Mouse (Mus musculus) intestine, embryonic 16.5 days (tissue): Measurements from ENCODE around the gene Rbks. TPM values are rescaled to one million over a fixed set of nuclear protein-coding genes. Genes with fewer than 3 reads are reported as not detected.

ENCODE experiments used
- ATAC-seq: fragments of 200-750 bp; cut with Nextera tagmentation; 2 replicates; pipeline ENCODE4 v1.8.0; 2017; ENCODE audit warnings: moderate TSS enrichment, moderate library complexity
- H3K27ac ChIP-seq: fragments of 300-500 bp; sonication (generic); 2 replicates; pipeline ENCODE4 v1.5.1; 2014; ENCODE audit warnings: mild to moderate bottlenecking, low read length
- H3K27me3 ChIP-seq: fragments of 300-500 bp; sonication (generic); replicated peaks from 2 replicates; pipeline ENCODE4 v1.6.1; 2014; ENCODE audit warnings: low read length, control low read depth, mixed read lengths; ENCODE audit not compliant: control insufficient read depth, insufficient read depth
- H3K36me3 ChIP-seq: fragments of 300-500 bp; sonication (generic); 2 replicates; pipeline ENCODE4 v1.6.1; 2014; ENCODE audit warnings: low read length, control low read depth; ENCODE audit not compliant: control insufficient read depth, insufficient read depth
- H3K4me1 ChIP-seq: fragments of 300-500 bp; sonication (generic); 2 replicates; pipeline ENCODE4 v1.6.1; 2014; ENCODE audit warnings: low read length, control low read depth, mixed read lengths; ENCODE audit not compliant: control insufficient read depth, insufficient read depth
- H3K4me2 ChIP-seq: fragments of 300-500 bp; sonication (generic); 2 replicates; pipeline ENCODE4 v1.6.1; 2014; ENCODE audit warnings: low read depth, low read length, control low read depth
- H3K4me3 ChIP-seq: fragments of 300-500 bp; sonication (generic); 2 replicates; pipeline ENCODE4 v1.5.1; 2014; ENCODE audit warnings: mild to moderate bottlenecking, low read length
- H3K9ac ChIP-seq: fragments of 300-500 bp; sonication (generic); 2 replicates; pipeline ENCODE4 v1.6.1; 2014; ENCODE audit warnings: low read depth, low read length
- H3K9me3 ChIP-seq: fragments of 300-500 bp; sonication (generic); 2 replicates; pipeline ENCODE4 v1.6.1; 2016; ENCODE audit warnings: low read length, control low read depth; ENCODE audit not compliant: control insufficient read depth
- WGBS: fragments of 180-500 bp; shearing (Covaris S2); extraction: QIAGEN DNeasy Blood & Tissue Kit; methylation state at CpG from one replicate; pipeline ENCODE4 v1.1.7; 2014; 5-methylcytosine and 5-hydroxymethylcytosine counted together
- polyA plus RNA-seq: library from polyadenylated mRNA; unstranded; fragments of >200 nt; fragmentation: Nextera tagmentation; extraction: Ambion mirVana; gene quantifications from 2 replicates; pipeline ENCODE4 v1.2.1, GENCODE M21; 2015

Rbks gene
- polyA plus RNA-seq, 1 experiment from 2014 or later: 20.8 TPM

- ATAC-seq: no peak
- H3K4me3 ChIP-seq: no peak overlapping the region
- no peak overlapping the region for H3K4me2 ChIP-seq
- no peaks in the 10 kb centered on the region for H3K36me3 ChIP-seq
- H3K9ac ChIP-seq: no peak overlapping the region
- H3K27me3 ChIP-seq: no peaks in the 10 kb centered on the region
- WGBS: 82% methylated on average over 3 of the region's 3 CpGs
- no peaks in the 10 kb centered on the region for H3K9me3 ChIP-seq
- H3K4me1 ChIP-seq: no peaks in the 10 kb centered on the region
- H3K27ac ChIP-seq: no peak overlapping the region
Measured at GRCm38 (mm10) chr5:31687972-31688371, 9.5 kb downstream of the Rbks start.

- ATAC-seq: peak; percentile 48; the same call in 1 of the 2 replicates
- Histone ChIP-seq H3K4me2 (no peak overlapping the region), H3K4me3 (no peak overlapping the region), H3K27me3 (no peaks in the 10 kb centered on the region), H3K4me1 (no peaks in the 10 kb centered on the region), H3K9ac (no peak overlapping the region), H3K27ac (no peak overlapping the region), H3K36me3 (no peaks in the 10 kb centered on the region), H3K9me3 (no peaks in the 10 kb centered on the region)
- WGBS: 70% methylated on average over 2 of the region's 2 CpGs
Measured at GRCm38 (mm10) chr5:31686040-31686439, 11.4 kb downstream of the Rbks start.

- WGBS: 93% methylated on average over 1 of the region's 1 CpGs
- H3K4me1 ChIP-seq: no peaks in the 10 kb centered on the region
- ATAC-seq: no peak
- H3K9me3 ChIP-seq: no peaks in the 10 kb centered on the region
- no peaks in the 10 kb centered on the region for H3K36me3 ChIP-seq
- H3K9ac ChIP-seq: no peak overlapping the region
- H3K27me3 ChIP-seq: no peaks in the 10 kb centered on the region
- no peak overlapping the region for H3K4me3 ChIP-seq
- no peak overlapping the region for H3K4me2 ChIP-seq
- no peak overlapping the region for H3K27ac ChIP-seq
Measured at GRCm38 (mm10) chr5:31682305-31682704, 15.1 kb downstream of the Rbks start.

GRCm38 (mm10) chr5:31680183-31680582 lies 17.2 kb downstream of the Rbks start:
- H3K4me3 ChIP-seq: no peak overlapping the region
- H3K27me3 ChIP-seq: no peaks in the 10 kb centered on the region
- no peaks in the 10 kb centered on the region for H3K9me3 ChIP-seq
- no peak for ATAC-seq
- no peaks in the 10 kb centered on the region for H3K4me1 ChIP-seq
- no peaks in the 10 kb centered on the region for H3K36me3 ChIP-seq
- no peak overlapping the region for H3K4me2 ChIP-seq
- no peak overlapping the region for H3K9ac ChIP-seq
- WGBS: 84% methylated on average over 4 of the region's 4 CpGs
- no peak overlapping the region for H3K27ac ChIP-seq

GRCm38 (mm10) chr5:31678000-31678399 lies 19.4 kb downstream of the Rbks start:
- Histone ChIP-seq H3K9me3 (no peaks in the 10 kb centered on the region), H3K27me3 (no peaks in the 10 kb centered on the region), H3K4me1 (no peaks in the 10 kb centered on the region), H3K4me2 (no peak overlapping the region), H3K27ac (no peak overlapping the region), H3K36me3 (no peaks in the 10 kb centered on the region), H3K4me3 (no peak overlapping the region), H3K9ac (no peak overlapping the region)
- WGBS: 34% methylated on average over 1 of the region's 1 CpGs
- no peak for ATAC-seq

- WGBS: 72% methylated on average over 2 of the region's 2 CpGs
- H3K9me3 ChIP-seq: no peaks in the 10 kb centered on the region
Measured at GRCm38 (mm10) chr5:31673431-31673830, 24.0 kb downstream of the Rbks start.

GRCm38 (mm10) chr5:31671137-31671536 lies 26.3 kb downstream of the Rbks start:
- no peaks in the 10 kb centered on the region for H3K36me3 ChIP-seq
- H3K4me2 ChIP-seq: no peak overlapping the region
- 68% methylated on average over 2 of the region's 2 CpGs for WGBS
- H3K9ac ChIP-seq: no peak overlapping the region
- H3K27ac ChIP-seq: no peak overlapping the region
- ATAC-seq: no peak
- peaks cover 7% of the 10 kb centered on the region for H3K4me1 ChIP-seq
- H3K27me3 ChIP-seq: no peaks in the 10 kb centered on the region
- H3K9me3 ChIP-seq: no peaks in the 10 kb centered on the region
- no peak overlapping the region for H3K4me3 ChIP-seq

More at GRCm38 (mm10) chr5:31673431-31673830, 24.0 kb downstream of the Rbks start:
- ATAC-seq: no peak
- Histone ChIP-seq H3K4me2 (no peak overlapping the region), H3K27me3 (no peaks in the 10 kb centered on the region), H3K4me1 (peaks cover 7% of the 10 kb centered on the region), H3K36me3 (no peaks in the 10 kb centered on the region), H3K4me3 (no peak overlapping the region), H3K27ac (no peak overlapping the region), H3K9ac (no peak overlapping the region)

- 41% methylated on average over 5 of the region's 5 CpGs for WGBS
- no peaks in the 10 kb centered on the region for H3K27me3 ChIP-seq
- no peaks in the 10 kb centered on the region for H3K36me3 ChIP-seq
- H3K4me1 ChIP-seq: peaks cover 7% of the 10 kb centered on the region
- H3K27ac ChIP-seq: no peak overlapping the region
- H3K4me2 ChIP-seq: no peak overlapping the region
- ATAC-seq: peak; percentile 69
- H3K9me3 ChIP-seq: no peaks in the 10 kb centered on the region
- no peak overlapping the region for H3K4me3 ChIP-seq
- H3K9ac ChIP-seq: 0 out of 2 replicates have a peak overlapping the region, but pooled peaks have one; percentile 5
Measured at GRCm38 (mm10) chr5:31669984-31670383, 27.4 kb downstream of the Rbks start.

- no peak for ATAC-seq
- no peaks in the 10 kb centered on the region for H3K9me3 ChIP-seq
- WGBS: 87% methylated on average over 13 of the region's 13 CpGs
- H3K4me1 ChIP-seq: peaks cover 7% of the 10 kb centered on the region
- H3K4me3 ChIP-seq: no peak overlapping the region
- no peak overlapping the region for H3K4me2 ChIP-seq
- H3K36me3 ChIP-seq: no peaks in the 10 kb centered on the region
- H3K27me3 ChIP-seq: no peaks in the 10 kb centered on the region
- no peak overlapping the region for H3K9ac ChIP-seq
- no peak overlapping the region for H3K27ac ChIP-seq
Measured at GRCm38 (mm10) chr5:31668325-31668968, 29.0 kb downstream of the Rbks start.

GRCm38 (mm10) chr5:31666176-31666575 lies 31.3 kb downstream of the Rbks start:
- no peaks in the 10 kb centered on the region for H3K27me3 ChIP-seq
- ATAC-seq: no peak
- H3K27ac ChIP-seq: no peak overlapping the region
- H3K4me3 ChIP-seq: no peak overlapping the region
- H3K36me3 ChIP-seq: no peaks in the 10 kb centered on the region
- H3K9ac ChIP-seq: no peak overlapping the region
- H3K9me3 ChIP-seq: no peaks in the 10 kb centered on the region
- peaks cover 7% of the 10 kb centered on the region for H3K4me1 ChIP-seq
- WGBS: 27% methylated on average over 1 of the region's 1 CpGs
- no peak overlapping the region for H3K4me2 ChIP-seq
